In the genomic region with DNA sequence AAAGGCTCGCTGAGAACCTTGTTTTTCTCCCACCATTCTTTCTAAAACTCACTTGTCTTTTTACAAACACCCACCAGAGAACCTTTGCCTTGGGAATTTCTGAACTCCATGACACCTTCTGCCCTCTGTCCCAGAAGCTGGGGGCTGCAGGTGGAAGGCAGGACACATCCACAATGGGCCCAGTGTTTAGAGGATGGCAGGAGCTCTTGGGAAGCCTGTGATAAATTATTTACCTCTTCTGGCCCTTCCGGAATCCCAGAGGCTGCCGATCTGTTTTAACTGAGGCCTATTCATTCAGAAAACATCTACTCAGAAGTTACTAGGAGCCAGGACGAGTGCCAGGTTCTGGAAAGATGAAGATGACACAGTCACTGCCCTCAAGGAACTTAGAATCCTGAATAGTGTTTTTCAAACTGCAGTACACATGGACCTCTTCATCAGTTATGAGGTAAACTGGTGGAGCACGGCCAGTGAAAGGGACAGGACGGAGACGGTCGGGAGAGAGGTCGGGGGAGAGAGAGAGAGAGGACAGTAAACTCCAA, we compare ENCODE assay signal across 10 mouse cellular contexts.
A peak's percentile ranks its signal among the peaks of the same experiment; 100 is the strongest.
DNase-seq lines count a peak whose midpoint lies in the region; ATAC-seq lines count a peak whose summit lies in the region.
"Had no signal": no experiment of that assay in that cellular context is flagged by ENCODE, and none has a peak within 500 bp of the region (broad histone marks: within the 10 kb centered on the region; RNA-seq: fewer than 3 reads in every experiment).

No protein-coding gene starts in this region.

- no peak overlapping the region for H3K9ac ChIP-seq in intestine, embryonic 14.5 days (ENCODE audit: low read length)
- H3K9ac ChIP-seq in intestine, embryonic 15.5 days = no peak overlapping the region
- H3K9ac ChIP-seq in limb, embryonic 12.5 days (replicated peaks) = no peak overlapping the region
- H3K9ac ChIP-seq: liver, postnatal 0 days had no signal

- H3K4me1 ChIP-seq in intestine, embryonic 14.5 days (replicated peaks; ENCODE audit: control insufficient read depth, insufficient read depth, low read length) = peaks cover 12% of the 10 kb centered on the region
- peaks cover 5% of the 10 kb centered on the region for H3K4me1 ChIP-seq in intestine, embryonic 15.5 days (replicated peaks)
- peaks cover 52% of the 10 kb centered on the region for H3K4me1 ChIP-seq in limb, embryonic 12.5 days (replicated peaks)

- no peak overlapping the region for H3K4me3 ChIP-seq in intestine, embryonic 14.5 days (ENCODE audit: low read depth, low read length)
- H3K4me3 ChIP-seq in intestine, embryonic 15.5 days (replicated peaks) = no peak overlapping the region
- no peak overlapping the region for H3K4me3 ChIP-seq in limb, embryonic 12.5 days (replicated peaks)

- no peak for ATAC-seq in intestine, embryonic 14.5 days (replicated peaks; ENCODE audit: low FRiP score, low TSS enrichment, low read depth)
- no peak for ATAC-seq in intestine, embryonic 15.5 days
- ATAC-seq in limb, embryonic 12.5 days (ENCODE audit: insufficient number of reproducible peaks, insufficient read depth, low FRiP score, low TSS enrichment, low read depth) = no peak
- ATAC-seq: liver, postnatal 0 days; midbrain, embryonic 16.5 days had no signal

- DNase-seq in intestine, embryonic 14.5 days (ENCODE audit: low spot score) = no peak
- peak; percentile 19 for DNase-seq in 3134 (ENCODE audit: extremely low read depth, insufficient read length, low spot score)
- DNase-seq in embryo, embryonic 10.5 days (ENCODE audit: low spot score) = peak; percentile 42
- no peak for DNase-seq in layer of hippocampus, adult 9-11 months
- no peak for DNase-seq in frontal cortex, adult 2 months (ENCODE audit: extremely low spot score in 1 of 2, low spot score in 1 of 2)
- DNase-seq: heart, postnatal 4 days; liver, postnatal 0 days had no signal

- no peaks in the 10 kb centered on the region for H3K27me3 ChIP-seq in intestine, embryonic 14.5 days (replicated peaks; ENCODE audit: control insufficient read depth, insufficient read depth, low read length)
- no peaks in the 10 kb centered on the region for H3K27me3 ChIP-seq in intestine, embryonic 15.5 days (replicated peaks)
- no peaks in the 10 kb centered on the region for H3K27me3 ChIP-seq in limb, embryonic 12.5 days

- 0 out of 2 replicates have a peak, but pooled peaks cover 4% of the 10 kb centered on the region for H3K36me3 ChIP-seq in intestine, embryonic 14.5 days (ENCODE audit: control insufficient read depth, insufficient read depth, low read length)
- H3K36me3 ChIP-seq in intestine, embryonic 15.5 days = no peaks in the 10 kb centered on the region
- 0 out of 2 replicates have a peak, but pooled peaks cover 2% of the 10 kb centered on the region for H3K36me3 ChIP-seq in limb, embryonic 12.5 days

- no peaks in the 10 kb centered on the region for H3K9me3 ChIP-seq in intestine, embryonic 14.5 days (ENCODE audit: control insufficient read depth, low read length)
- no peaks in the 10 kb centered on the region for H3K9me3 ChIP-seq in intestine, embryonic 15.5 days
- H3K9me3 ChIP-seq in limb, embryonic 12.5 days = no peaks in the 10 kb centered on the region

- peak overlapping the region; percentile 20 for H3K27ac ChIP-seq in intestine, embryonic 14.5 days (ENCODE audit: low read depth)
- H3K27ac ChIP-seq in intestine, embryonic 15.5 days = no peak overlapping the region
- peak overlapping the region; percentile 81 for H3K27ac ChIP-seq in limb, embryonic 12.5 days

- 40% methylated on average over 9 of the region's 9 CpGs for WGBS in intestine, embryonic 14.5 days
- WGBS in intestine, embryonic 15.5 days = 42% methylated on average over 9 of the region's 9 CpGs
- 55% methylated on average over 9 of the region's 9 CpGs for WGBS in limb, embryonic 12.5 days

- H3K4me2 ChIP-seq in intestine, embryonic 14.5 days (ENCODE audit: low read length) = no peak overlapping the region
- H3K4me2 ChIP-seq in intestine, embryonic 15.5 days (replicated peaks) = no peak overlapping the region
- no peak overlapping the region for H3K4me2 ChIP-seq in limb, embryonic 12.5 days

Comparison
In these comparisons a context has a peak if more than half of its experiments do, and no peak if none do; other contexts are left out.
1. DNase-seq: peak in 3134 (single experiment) and embryo, embryonic 10.5 days (single experiment); none in intestine, embryonic 14.5 days (single experiment), layer of hippocampus, adult 9-11 months (single experiment) and frontal cortex, adult 2 months (0 of 2).